Mouse (Mus musculus) kidney, adult 9 months (tissue): Measurements from ENCODE around the gene Idnk.
A peak's percentile ranks its signal among the peaks of the same experiment; 100 is the strongest.

Experiments used
- DNase-seq: peaks from one replicate; pipeline ENCODE4 v3.0.0; 2022

Gene Idnk

DNA sequence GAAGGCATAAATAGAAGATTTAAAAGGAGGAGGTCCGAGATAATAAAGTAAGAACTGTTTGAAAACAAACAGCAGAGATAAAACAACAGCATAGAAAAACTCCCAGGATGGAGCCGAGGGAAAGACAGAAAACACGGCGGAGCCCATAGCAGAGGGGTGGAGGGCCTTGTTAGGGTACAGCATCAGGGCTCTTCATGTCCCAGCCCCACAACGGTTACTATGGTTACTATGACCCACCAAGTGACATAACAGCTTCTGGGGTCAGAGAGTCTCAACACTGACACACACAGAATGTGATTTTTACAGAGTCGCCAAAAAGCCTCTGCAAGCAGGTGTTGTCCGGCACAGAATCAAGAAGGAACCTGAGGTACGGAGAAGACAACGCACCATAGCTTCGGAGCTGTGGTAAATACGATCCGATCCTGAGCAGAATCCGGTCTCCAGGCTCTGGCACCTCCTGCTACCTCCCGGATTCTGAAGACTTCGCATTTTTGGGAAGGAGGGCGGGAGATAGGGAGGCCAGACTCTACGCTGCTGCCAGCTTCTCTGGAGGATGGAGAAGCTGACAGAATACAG, 9.1 kb upstream of the Idnk start:
- DNase-seq, result no peak

DNA sequence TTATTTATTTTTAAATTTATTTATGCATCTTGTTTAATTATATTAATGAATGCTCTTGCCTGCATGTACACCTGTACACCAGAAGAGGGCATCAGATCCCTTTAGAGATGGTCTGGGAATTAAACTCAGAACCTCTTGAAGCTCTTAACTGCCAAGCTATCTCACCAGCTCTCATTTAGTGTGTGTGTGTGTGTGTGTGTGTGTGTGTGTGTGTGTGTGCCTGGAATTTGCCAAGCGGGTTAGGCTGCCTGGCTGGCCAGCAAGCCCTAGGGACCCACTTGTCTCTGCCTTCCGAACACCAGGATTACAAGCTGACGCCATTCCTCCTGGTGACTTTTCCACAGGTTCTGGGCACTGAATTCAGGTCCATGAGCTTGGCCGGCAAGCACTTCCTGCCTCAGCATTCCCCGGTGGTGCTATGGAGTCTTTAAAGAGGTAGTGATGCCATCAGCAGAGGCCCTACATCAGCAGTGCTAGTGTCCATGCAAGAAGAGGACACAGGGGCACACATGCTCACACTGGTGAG, 8.4 kb upstream of the Idnk start:
- peak; percentile 40 for DNase-seq

DNA sequence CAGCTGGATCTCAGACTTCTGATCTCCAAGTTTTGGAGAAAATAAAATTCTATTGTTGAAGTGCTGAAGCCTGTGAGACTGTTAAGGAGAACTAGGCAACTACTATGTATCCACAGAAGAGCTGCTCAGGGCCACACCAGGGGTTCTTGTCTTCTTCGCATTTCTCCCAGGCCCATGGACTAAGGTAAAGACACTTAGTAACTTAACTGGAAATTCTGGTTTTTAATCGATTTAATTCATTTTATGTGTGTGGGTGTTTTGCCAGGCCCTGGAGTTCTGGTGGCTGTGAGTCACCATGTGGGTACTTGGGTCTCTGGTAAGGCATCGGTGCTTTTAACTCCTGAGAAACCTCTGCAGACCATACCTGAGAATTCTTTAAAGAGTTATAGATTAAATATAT, 7.8 kb upstream of the Idnk start:
- no peak for DNase-seq

DNA sequence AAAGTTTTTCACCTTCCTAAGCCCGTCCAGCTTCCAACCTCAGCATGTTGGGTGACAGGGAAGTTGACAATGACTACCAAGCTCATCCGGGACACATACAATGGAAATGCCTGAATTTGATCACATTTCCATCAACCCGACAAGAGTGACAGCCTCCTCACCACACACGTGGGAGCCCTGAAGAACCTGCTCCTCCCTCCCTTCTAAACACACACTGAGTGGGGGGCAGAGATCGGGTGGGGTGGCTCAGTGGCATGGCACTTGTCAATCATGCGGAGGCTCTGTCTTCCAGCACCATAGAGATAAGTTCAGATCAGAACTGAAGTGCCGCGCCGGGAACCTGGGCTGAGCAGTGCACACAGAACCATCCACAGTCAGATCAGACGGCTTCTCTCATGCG, 7.0 kb upstream of the Idnk start:
- DNase-seq, result no peak

DNA sequence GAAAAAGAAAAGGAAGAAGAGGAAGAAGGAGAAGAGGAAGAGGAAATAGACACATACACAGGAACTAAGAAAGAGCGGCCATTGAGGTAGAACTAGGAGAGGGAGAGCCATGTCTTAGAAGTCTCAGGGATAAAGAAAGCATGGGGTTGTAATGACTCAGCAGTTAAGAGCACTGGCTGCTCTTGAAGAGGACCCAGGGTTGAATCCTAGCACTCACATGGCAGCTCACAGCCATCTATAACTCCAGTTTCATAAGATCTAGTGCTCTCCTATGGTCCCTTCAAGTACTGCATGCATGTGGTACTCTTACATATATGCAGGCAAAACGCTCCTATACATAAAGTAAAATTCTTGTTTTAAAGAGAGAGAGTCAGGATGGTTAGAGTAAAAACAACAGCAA, 1.4 kb upstream of the Idnk start:
- no peak for DNase-seq

DNA sequence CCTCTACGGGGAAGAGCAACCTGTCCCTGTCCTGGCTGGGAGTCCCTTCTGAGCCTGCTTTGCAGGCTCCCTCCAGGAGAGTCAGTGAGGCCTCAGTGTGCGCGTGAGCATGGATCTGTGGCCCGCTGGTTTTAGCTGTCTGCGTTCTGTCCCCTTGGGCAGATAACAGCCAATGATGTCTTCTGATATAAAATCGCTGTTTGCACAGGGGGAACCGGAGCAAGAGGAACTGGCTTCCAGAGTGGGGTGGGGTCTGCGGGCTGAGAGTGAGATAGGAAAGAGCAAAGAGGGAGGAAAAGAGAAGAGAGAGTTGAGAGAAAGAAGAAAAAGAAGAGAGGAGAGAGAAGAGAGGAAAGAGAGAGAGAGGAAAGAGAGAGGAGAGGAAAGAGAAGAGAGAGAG, 413 bp upstream of the Idnk start:
- DNase-seq, result no peak

DNA sequence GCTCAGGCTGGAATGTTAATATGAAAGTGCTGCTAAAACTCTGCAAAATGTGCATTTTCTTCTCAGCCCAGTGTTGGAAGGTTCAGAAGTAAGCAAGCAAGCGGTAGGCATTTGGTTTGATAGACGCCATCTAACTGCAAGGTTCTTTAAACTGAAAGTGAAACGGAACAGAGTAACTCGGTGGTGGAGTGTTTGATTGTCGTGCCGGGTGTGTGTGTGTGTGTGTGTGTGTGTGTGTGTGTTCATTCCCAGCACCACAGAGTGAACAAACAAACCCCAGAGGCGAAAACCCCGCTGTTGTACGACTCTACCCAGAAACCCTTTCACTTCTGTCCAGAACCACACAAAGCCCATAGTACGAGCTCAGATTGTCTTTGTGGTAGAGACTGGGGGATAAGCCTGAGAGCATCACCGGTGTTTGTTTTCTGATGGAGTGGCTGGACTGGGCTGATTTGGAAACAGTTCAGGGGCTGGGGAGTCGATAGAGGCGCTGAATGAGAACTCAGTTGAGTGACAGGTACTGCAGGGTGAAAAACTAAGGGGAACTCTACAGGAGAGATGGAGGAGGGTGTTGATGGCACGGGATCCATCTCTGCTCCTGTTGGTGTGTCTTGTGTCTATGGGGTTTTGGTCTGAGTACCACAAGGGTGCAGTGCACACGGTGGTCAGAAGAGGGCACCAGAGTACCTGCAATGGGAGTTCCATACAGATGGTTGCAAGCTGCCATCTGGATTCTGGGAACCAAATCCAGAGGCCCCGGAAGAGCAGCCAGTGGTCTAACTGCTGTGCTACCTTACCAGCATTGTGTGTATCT, 857 bp downstream of the Idnk start:
- peak; percentile 93 for DNase-seq

DNA sequence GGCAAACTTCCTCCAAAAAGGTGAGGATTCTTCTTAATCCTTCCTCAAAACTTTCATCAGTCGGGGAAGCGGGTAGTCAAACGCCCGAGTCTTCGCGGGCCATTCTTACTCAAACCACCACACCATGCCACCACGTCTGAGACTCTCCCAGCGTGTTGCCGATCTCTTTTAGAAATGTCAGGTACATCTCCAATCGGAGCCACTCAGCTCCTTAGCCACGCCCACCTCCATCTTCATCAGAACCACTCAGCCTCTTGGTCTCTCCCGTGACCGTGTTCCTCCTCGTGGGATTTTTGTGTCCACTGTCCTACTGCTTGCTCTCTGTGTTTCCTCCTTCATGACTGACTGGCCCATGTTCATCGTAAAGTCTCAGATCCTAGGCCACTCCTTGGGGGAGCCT, 3.3 kb downstream of the Idnk start:
- DNase-seq, result no peak

DNA sequence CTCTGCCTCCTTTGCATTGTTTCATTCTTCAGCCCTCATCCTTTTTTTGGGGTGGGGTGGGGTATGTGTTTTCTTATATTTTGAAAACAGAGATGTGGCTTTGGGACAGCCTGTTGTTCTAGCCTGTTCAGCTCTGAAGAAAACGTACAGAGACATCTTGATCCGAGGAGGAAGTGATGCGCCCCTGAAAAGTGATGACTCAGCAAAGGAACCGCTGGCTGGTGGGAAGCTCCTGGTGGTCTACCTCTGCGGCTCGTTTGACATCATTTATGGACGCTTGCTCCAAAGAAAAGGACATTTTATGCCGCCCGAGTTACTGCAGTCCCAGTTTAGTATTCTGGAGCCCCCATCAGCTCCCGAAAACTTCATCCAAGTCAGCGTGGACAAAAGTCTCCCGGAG, 5.9 kb downstream of the Idnk start:
- DNase-seq, result no peak

DNA sequence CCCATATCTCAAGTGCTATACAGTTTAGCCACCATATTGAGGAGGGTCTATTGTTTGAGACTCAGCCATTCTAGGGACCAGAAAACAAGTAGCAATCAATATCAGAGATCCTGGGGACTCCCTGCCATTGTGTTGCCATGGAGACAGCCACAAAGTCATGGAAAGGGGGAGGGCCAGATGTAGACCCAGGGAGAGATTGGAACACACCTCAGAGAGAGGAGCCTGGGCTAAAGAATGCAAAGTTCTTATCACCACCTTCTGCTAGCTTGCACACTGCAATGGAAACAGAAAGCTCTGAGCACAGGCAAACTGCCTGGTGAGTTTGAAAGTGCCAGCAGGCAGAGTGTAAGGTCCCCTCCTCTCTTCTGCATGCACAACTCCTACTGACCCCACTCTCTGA, 10.7 kb downstream of the Idnk start:
- no peak for DNase-seq

DNA sequence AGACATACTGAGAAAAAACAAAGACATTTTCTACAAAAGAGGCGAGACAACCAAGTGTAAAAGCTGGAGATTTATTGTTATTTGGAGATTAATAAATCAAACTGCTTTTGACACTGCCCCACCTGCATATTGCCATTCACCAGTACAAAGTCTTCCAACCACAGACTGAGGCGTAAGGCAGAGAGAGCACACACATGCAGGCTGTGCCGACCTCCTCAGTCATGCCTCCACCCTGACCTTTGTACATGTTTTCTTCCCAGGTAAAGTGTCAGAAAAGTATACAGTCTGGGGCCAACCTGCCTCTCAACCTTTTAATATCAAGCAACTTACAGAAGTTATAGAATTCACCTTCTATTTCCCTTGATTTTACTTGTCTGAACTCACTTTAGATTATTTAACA, 18.7 kb downstream of the Idnk start:
- DNase-seq, result peak; percentile 31

DNA sequence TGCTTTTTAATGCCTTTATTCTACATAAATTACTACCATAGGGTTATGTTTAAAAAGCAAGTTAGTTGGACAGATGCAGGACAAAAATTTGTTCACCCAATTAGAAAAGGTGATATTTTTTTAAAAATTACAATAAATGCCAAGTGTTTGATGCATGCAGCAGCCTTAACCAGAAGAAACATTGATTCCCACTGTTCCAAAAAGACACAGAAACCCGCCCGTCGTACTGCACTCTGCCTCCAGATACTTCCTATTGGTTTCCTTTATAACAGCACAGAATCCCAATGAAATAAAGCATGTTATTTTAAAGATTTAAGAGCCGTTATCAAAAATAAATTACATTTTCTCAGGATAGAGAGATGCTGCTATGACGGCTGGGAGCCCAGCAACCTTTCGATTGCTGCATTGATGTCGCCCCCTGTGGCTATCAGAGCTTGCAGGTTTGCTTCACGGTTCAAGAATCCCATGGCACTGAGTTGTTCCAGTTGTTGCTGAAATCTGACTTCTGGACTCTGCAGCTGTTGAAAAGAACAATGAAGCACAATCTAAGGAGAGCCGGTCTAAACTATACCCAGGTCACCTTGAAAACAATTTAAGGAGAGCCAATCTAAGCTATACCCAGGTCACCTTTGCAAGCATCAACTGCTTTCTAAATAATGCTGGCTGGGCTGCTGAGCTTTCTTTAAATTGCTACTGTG, 20.2 kb downstream of the Idnk start:
- DNase-seq, result peak; percentile 100

DNA sequence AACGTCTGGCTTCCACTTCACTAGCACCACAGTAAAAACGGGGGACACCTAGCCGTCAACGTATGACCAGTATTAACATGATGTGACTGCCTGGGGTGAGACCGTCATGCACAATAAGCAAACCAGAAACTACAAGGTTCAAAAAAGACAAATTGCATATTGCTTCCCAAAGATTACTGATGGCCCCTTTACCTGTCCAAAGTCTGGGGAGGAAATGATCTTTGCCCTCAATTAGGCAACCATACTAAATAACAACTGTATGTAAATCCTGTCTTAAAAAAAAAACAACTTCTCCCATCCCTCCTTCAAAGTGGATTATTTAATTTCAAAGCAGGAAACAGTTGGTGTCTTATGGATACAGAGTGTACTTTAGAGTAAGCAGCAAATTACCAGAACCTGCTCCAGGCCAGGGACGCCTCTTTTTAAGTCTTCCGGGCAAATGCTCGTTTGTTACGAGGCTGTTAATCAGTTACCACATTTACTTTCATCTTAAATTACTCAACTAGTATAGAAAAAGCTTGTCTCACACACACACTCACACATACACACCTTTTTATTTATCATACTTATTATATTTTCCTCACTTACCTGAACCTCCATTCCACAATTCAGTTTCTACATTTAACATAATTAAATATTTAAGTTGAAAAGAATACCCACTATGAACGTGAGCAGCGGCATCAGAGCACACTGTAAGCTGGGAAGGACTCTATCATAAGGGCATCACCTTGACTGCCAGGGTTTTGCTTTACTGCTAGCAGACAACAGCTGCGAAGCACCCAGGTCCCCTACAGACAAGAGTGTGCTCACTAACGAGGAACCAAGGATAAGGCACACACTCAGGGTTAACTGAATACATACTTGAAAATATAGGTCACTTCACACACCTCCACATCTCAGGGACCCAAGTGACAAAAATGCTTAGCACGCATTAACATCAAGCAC, 24.4 kb downstream of the Idnk start:
- DNase-seq, result no peak

DNA sequence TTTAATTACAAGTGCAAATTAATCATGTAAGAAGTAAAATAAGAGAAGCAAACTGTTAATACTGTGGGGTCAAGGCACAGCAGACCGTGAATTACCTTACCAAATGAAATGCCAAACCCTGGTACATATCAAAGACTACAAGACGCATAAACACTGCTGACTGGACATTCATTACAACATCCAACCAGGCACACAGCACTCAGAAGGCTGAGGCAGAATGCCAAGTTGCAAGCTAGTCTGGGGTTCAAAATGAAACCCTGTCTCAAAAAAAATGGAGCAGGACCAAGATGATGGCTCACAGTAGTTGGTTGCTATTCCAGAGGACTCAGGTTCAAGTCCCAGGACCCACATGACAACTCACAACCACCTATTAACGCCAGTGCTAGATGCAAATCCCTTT, 26.7 kb downstream of the Idnk start:
- no peak for DNase-seq

DNA sequence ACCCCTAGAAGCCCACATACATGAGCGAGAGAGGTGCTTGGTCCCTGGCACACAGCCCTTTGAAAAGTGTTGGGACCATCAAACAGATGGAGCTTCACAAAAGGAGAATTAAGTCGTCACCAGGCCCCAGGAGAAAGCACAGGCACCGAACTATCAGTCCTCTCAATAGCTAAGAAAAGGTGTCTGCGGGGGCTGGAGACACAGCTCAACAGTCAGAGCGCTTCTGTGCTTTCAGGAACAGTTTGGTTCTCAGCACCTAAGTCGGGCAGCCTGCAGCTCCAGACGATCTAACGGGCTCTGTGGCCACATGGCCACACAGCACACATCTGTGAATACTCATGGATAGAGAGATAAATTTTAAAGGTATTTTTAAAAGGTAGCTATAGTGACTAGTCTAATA, 28.8 kb downstream of the Idnk start:
- DNase-seq, result no peak

DNA sequence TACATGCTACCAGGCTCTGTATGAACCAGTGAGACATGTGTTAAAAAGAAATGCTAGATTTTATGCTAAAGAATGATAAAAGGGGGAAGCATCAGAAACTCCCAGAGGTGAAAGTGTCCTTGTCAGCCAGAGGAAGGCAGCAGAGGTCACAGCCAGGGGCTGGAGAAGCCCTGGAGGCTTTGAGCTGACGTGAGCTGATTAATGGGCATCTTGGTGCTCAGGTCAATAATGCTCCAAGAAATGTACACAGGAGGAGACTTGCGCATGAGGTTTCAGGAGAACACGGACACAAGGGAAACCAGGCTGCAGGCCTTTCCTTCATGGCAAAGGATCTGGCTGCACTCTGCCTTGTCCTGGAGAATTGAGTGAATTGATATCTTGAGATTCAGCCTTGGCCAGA, 30.3 kb downstream of the Idnk start:
- no peak for DNase-seq

DNA sequence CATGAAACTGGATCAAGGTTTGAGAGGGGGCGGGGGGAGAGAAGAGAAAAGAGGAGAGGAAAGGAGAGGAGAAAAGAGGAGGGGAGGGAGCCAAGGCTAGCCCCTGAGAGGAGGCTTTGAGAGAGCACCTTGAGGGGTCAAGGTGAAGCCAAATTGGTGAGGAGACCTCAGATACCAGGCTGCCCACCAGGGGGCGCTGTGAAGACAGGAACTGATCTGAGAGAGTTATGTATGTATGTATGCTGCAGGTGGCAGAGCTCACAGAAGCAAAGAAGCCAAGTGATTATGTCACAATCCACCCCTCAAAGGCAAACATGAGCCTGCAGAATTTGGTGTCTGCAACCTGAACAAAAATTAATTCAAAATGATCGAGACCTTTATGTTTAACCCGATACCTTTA, 31.0 kb downstream of the Idnk start:
- peak; percentile 89 for DNase-seq

DNA sequence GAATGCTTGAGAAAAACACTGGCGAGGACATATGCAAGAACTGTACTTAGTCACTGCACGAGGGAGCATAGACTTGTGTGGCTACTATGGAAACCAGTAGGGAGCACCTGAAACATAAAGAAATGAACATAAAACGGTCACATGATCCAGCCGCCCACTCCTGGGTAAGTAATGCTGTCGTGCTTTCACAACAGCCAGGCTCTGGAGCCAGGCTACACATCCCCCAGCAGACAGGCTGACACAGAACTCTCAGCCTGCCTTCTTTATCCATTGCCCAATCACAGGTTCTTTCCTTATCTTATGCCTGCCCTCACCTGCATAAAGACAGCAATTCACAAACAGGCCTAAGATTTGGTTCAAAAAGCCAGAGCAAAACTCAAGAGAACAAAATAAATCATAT, 32.0 kb downstream of the Idnk start:
- DNase-seq, result no peak

DNA sequence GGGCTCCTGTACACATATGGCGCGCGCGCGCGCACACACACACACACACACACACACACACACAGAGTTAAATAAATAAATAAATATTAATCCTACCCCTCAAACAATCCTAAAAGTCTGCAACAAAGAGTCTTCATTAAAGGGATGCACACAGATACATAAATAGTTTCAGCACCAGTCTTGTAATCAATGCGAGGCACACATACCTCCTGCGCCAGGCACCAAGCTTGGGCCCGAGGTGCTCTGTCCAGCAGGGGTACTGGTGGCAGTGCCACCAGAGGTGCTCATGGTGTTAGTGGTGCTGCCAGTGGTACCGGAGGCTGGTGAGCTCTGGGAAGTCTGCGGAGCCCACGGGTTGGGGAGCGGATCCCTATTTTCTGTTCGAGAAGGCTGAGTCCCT, 34.1 kb downstream of the Idnk start:
- DNase-seq, result no peak

DNA sequence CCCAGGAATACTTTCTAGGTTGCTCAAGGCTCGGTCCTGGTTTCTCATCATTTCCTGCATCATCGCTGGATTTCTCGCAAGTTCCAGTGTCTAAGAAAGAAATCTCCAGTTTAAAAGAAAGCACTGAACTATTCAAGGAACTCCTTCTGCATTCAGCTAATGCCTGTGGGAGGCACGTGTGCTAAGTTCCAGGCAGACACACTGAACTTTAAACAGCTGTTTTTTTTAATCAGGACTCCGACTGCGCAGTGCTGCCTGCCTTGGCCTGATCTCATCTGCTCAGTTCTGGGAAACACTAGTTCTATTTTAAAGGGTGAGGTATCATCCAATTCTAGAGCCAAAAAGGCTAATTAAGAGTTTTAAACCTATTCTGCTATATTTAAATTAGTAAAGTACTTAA, 34.7 kb downstream of the Idnk start:
- DNase-seq, result peak; percentile 50

DNA sequence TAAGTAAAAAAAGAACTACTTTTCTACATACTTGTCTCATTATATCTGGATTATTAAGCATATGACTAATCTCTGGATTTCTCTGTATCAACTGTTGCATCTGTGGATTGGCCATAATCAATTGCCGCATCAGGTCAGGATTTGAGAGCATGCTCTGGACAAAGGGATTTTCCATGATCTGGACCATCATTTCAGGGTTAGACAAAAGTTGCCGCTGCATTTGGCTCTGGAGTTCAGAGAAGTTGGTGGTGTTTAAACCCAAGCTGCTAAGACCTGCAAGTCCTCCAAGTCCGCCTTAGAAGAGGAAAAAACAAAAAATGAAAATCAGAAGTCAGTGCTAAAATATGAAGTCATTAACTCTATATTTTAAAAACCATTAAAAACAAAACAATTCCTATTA, 35.8 kb downstream of the Idnk start:
- no peak for DNase-seq

DNA sequence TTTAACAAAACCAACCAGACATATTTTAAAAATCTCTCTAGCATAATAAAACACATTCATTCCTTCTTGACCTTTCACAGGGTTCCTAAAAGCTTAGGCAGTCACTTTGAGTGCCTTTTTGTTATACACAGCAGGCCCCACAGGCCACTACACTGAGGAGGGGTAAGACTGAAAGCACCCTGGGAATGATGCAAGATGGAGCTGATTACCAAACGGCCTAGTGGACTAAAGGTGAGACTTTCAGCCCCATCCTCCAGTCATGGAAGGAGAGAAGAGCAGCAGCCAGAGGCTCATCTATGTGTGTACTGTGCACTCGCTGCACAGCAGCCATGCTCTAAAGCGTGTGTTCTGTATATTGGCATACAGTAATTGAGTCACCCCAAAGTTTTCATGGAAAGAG, 37.5 kb downstream of the Idnk start:
- DNase-seq, result no peak

DNA sequence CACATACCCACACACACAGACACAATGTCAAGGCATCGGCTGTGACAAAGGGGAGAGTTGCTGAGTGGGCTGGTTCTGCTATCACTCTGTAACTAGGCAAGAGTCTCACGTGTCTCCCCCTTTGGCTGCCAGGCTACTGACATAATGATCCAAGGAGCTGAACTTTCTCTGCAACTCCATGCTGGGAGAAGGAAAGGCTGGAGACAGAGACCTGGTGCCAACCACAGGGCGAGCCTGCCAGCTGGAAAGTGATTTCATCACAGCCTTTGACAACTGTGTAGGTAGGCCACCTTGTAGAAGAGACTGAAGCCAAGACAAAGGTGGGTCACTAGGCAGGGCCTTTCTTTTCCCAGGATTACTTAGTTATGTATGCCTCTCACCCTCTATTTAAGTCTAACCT, 39.8 kb downstream of the Idnk start:
- peak; percentile 49 for DNase-seq
